Mouse (Mus musculus): Measurements from ENCODE around the gene Csrp1.

The Csrp1 gene

DNA sequence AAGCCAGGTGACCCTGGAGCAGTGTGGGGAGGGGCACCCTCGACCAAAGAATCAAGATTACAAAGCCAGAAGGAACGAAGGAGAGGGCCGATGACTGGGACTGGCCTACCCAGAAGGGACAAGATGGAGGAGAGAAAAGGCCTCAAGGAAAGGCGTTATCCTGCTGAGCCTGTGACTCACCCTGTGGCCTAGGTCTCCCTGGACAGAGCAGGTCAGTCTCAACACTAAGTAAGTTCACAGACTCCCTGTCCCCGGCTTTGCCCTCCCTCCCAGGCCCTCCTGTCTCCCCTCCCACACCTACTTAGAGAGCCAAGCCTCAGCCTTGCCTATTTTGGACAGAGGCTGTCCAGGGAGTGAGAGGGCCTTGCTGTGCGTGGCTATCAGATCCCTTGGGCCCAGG is at the start of gene Csrp1:
TSS of gene Csrp1 (plus strand) at position 79 of the 400 bp plus-strand sequence.
- DNase-seq (ENCODE audit: extremely low spot score, low spot score) = no peak

GRCm38 (mm10) chr1:135670397-135671130 is 49.3 kb upstream of the Csrp1 start:
- peak; percentile 86 for DNase-seq (ENCODE audit: extremely low spot score, low spot score)

GRCm38 (mm10) chr1:135671406-135671805 is 48.5 kb upstream of the Csrp1 start:
- no peak for DNase-seq (ENCODE audit: extremely low spot score, low spot score)

GRCm38 (mm10) chr1:135671956-135672355 is 47.9 kb upstream of the Csrp1 start:
- no peak for DNase-seq (ENCODE audit: extremely low spot score, low spot score)

- DNase-seq (ENCODE audit: extremely low spot score, low spot score) = no peak
Observed at GRCm38 (mm10) chr1:135672374-135672773, 47.5 kb upstream of the Csrp1 start.

- DNase-seq (ENCODE audit: extremely low spot score, low spot score) = no peak
Observed at GRCm38 (mm10) chr1:135673423-135673822, 46.4 kb upstream of the Csrp1 start.

- no peak for DNase-seq (ENCODE audit: extremely low spot score, low spot score)
Observed at GRCm38 (mm10) chr1:135675449-135676129, 44.3 kb upstream of the Csrp1 start.

DNA sequence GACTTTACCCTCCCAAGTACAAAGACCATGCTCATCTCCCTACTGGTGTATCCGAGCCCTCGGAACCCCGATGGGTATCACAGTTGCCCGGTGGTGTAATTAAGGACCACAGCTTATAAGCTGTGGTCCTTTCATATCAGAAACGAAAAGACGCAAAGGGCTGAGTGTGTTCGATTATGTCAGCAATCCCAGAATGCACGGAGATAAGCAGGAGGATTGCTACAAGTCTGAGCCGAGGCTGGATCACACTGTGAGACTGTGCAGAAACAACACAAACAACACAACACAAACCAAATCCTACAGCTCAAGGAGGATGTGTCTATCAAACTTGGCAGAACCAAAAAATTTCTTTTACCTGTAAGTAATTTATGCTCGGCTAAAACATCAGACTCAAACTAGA is 43.6 kb upstream of the Csrp1 start:
- DNase-seq (ENCODE audit: extremely low spot score, low spot score) = no peak

DNA sequence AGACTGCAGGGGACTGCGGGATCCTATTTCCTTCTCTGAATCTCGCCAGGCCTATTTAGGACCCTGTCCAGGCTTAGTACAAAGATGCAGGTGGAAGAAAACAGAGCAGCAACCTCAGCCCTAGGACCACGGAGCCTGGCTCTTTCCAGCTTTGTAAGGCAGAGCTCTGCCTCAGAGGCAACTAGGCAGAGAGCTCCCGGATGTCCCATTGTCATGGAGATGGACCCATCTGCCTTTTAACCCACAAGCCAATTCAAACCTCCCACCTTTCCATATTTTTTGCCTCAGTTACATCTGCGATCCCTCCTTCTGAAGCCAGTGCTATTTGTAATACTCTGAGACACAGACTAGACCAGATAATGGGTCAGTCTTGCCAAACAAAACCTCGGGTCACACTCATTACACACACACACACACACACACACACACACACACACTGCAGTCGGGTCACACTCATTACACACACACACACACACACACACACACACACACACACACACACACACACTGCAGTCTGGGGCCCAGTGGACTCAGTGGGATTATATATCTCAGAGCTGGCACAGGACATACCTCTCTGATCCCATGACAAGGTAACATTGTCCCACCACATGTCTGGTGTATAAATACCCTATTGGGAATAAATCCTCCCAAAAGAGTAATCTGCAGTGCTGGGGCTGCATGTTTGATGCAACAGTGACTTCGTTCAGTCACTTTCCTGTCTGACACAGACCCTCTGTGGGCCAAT is 42.8 kb upstream of the Csrp1 start:
- DNase-seq (ENCODE audit: extremely low spot score, low spot score) = no peak

GRCm38 (mm10) chr1:135678145-135678544 is 41.7 kb upstream of the Csrp1 start:
- DNase-seq (ENCODE audit: extremely low spot score, low spot score) = no peak

DNA sequence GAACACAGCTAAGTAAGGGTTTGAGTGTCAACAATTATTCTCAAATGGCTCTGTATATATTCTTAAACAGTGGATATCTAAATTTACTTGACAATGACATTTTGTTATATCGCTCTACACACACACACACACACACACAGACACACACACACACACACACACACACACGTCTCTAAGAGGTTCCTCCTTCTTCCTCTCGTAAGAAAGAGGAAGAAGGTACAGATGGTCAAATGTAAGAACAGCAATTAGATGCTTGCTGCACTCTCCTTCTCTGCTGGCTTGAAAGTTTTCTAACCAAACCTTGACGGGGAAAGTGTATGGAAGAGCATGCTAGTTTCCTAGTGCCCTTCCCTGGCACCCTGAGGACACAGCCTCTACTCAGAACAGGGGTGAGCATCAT is 39.1 kb upstream of the Csrp1 start:
- DNase-seq (ENCODE audit: extremely low spot score, low spot score) = no peak

GRCm38 (mm10) chr1:135681122-135681521 is 38.7 kb upstream of the Csrp1 start:
- no peak for DNase-seq (ENCODE audit: extremely low spot score, low spot score)

DNA sequence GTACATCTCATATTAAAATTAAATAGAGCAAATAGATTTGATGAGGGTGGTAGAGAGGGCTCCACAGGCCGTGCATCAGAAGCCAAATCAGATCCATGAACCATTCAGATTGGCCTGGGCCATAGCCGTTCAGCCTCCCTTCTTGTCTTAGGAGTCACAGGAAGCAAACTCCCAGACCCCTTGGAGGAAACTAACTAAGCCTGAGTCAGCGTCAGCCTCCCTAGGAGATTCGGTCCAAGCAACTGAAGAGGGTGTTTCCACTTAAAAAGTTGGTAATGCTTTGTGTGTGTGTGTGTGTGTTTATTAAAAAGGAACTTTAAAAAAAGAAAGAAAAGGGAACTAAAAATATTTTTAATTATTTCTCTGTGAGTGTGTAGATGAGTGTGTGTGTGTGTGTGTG is 35.0 kb upstream of the Csrp1 start:
- no peak for DNase-seq (ENCODE audit: extremely low spot score, low spot score)

DNA sequence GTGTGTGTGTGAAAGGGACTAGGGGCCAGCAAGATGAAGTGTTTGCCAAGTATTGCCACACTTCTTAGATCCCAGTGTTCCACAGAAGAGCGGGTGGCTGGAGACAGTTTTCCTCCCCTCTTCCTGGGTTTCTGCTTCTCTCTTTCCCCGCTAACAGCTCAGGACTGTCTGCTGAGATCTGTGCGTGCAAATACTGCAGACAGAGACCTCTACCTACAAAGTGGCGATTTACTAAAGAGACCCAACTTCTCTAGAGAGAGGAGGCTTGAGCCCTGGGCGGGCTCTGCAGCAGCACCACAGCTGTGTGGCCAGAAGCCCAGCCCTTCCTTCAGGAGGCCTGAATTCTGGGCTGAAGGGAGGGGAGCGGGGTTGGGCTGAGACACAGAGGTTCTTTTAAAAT is 34.5 kb upstream of the Csrp1 start:
- DNase-seq (ENCODE audit: extremely low spot score, low spot score) = no peak

DNA sequence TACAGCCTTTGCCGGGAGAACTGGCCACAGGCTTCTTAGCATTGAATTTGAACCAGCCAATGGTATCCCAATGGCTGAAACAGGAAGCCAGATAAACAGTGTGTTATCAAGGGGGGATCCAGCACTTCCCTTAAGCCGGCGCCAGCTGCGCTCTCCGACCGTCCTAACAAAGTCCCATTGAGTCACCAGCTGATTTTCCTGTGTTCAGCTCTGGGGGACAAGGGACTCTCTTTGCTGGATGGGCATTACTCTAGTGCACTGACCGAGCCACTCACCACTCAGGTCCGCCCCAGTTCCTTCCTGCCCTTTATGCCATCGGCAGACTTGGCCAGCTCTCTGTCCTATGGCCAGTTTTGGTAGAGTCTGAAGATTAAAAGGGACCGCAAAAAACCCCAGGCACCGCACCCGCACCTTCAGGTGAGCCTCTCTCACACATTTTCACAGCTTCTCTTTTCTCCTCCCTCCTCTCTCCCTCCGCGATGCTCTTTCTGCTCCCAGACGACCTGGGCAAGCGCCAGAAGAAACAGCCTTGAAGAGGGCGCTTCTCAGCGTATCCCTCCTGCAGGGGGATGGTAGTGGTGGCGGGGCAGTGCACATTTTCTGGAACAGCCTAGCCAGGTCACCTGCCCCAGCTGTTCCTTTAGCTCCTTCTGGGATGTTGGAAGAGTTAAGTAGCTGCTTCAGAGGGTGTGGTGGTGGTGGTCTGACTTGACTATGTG is 32.9 kb upstream of the Csrp1 start:
- peak; percentile 68 for DNase-seq (ENCODE audit: extremely low spot score, low spot score)

GRCm38 (mm10) chr1:135687771-135688492 is 31.9 kb upstream of the Csrp1 start:
- DNase-seq (ENCODE audit: extremely low spot score, low spot score) = peak; percentile 88

- no peak for DNase-seq (ENCODE audit: extremely low spot score, low spot score)
Observed at GRCm38 (mm10) chr1:135688686-135689085, 31.2 kb upstream of the Csrp1 start.

DNA sequence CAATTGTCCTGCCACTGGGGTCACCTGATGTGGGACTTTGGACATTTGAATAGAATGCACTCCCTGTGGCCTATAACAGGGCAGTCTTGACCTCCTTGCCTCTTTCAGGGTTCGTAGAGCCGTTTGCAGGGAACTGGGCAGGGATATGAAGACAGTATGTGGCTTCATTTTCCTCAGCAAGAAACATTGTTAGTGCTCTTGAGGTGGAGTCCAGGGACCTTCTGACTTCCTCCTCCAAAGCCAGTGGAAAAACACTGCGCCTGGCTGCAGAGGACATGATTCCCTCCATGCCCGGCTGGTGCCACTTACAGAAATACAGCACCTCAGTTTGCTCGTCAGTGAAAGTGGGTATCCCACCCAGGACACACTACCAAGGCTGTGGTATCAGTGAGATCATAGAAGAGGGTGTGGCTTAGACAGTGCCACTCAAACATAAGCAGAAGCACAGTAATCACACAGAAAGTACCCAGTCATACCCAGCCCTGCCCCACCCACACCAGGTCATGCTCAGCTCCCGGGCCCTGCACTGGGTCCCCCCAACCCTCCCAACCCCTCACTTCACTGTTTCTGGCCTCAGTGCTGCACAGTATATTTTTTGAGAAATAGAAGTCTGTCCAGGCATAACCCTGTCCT is 29.0 kb upstream of the Csrp1 start:
- DNase-seq (ENCODE audit: extremely low spot score, low spot score) = no peak

DNA sequence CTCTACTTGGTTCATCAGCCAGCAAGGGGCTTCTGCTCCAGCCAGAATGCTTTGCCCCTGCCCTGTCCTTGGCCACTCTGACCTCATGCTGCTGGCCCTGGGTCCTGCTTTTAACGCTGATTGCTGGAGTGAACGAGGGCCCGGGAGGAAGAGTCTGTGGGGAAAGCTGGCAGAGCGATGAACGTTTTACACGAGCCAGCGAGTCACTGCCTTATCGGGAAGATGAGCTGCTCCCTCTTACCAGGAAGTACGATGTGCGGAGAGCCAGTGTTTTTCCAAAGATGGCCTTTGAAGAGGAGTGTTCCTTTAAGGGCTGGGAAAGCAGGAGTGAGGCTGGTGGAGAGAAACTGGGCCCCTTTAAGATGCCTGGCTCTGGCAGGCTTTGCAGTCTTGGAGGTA is 28.4 kb upstream of the Csrp1 start:
- DNase-seq (ENCODE audit: extremely low spot score, low spot score) = no peak

- DNase-seq (ENCODE audit: extremely low spot score, low spot score) = no peak
Observed at GRCm38 (mm10) chr1:135694181-135694580, 25.7 kb upstream of the Csrp1 start.

GRCm38 (mm10) chr1:135697462-135697861 is 22.4 kb upstream of the Csrp1 start:
- DNase-seq (ENCODE audit: extremely low spot score, low spot score) = no peak

Measured in neural tube, embryonic 10.5 days (tissue).